Mouse (Mus musculus): ENCODE measurements around the gene Pygm. TPM values are rescaled to one million over a fixed set of nuclear protein-coding genes. Genes with fewer than 3 reads are reported as not detected.
A peak's percentile ranks its signal among the peaks of the same experiment; 100 is the strongest.

Pygm gene
- polyA plus RNA-seq, 1 experiment from 2014 or later, result 6.0 TPM

DNA sequence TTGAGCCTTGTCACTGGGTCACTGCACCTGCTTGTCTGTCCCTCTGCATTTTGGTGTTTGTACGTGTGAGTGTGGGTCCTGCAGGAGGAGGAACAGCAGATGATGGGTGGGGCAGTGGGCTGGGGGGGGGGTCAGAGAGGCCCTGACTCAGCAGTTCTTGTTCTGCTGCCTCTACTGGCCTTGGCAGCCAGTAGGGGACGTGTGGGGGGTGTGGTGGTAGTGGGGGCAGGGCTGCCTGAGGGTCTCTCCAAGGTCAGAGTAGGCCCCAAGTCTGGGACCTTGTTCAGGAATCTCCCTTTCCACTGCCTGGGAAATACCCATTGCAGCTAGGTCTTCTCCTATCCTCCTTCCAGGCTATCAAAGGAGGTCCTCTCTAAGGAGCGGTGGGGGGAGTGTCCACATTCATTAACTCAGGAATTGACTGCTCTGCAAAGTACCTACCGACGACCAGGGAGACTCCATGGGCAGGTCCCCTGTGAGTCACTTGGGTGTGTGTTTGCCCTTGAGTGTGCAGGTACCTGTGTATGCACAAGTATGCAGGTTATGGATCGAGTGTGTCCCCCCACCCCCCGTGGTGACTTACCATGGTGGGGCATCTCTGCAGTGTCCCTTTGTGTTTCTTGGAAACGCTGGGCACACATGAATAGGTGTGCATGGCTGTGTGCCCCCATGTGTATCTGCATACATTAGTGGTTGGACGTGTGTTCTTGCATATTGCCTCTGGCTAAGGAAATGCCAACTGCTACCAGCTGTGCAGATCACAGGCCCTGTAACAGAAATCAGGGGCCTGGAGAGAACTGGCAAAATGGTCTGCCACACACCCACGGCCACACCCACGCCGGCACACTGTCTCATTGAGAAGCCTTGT lies 32.9 kb downstream of the Pygm start:
- Histone ChIP-seq H3K4me2 (ENCODE audit: low read depth) (no peak overlapping the region), H3K27ac (ENCODE audit: low read depth, low read length) (peak overlapping the region; percentile 64; the same call in 1 of the 2 replicates), H3K9me3 (ENCODE audit: control insufficient read depth, low read length) (no peaks in the 10 kb centered on the region), H3K9ac (ENCODE audit: low read length) (peak overlapping the region; percentile 10; the same call in 1 of the 2 replicates), H3K36me3 (ENCODE audit: control insufficient read depth, insufficient read depth, low read length) (no peaks in the 10 kb centered on the region), H3K4me3 (ENCODE audit: low read depth, low read length) (no peak overlapping the region), H3K4me1 (ENCODE audit: control insufficient read depth, insufficient read depth, low read length) (peaks cover 25% of the 10 kb centered on the region), H3K27me3 (ENCODE audit: control insufficient read depth, insufficient read depth, low read length) (peaks cover 16% of the 10 kb centered on the region)
- WGBS, result 69% methylated on average over 12 of the region's 12 CpGs
- DNase-seq (ENCODE audit: low spot score), result no peak
- ATAC-seq (ENCODE audit: insufficient read depth, low FRiP score, low TSS enrichment), result no peak

DNA sequence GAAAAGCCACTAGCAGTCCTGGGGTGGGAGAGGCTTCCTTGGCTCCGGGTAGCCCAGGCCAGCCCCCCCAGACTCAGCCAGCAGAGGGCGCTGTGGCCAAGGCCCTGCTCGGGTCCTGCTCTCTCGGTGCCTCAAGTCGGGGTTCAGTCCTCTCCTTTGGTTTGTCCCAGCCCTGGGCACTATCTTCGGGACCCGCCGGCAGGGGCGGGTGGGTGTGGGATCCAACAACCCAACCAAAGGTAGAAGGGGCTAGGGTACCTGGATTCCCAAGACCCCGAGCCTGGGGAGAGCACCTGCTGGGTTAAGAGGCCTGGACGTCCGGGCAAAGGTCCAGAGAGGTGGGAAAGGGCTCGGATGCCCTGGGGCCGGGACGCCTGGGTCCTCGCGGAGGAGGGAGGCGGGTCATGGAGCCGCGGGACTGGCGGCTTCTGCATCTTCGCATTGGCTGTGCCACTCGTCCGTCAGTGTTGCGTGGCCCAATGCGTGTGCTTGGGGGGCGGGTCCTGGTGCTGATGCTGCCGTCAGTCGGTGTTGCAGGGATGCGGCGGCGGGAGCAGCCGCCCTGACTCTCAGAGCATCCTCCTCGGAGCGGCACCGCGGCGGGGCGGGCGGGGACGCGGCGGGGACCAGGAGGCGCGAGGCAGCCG lies 34.2 kb downstream of the Pygm start, which contains the start of gene Nrxn2:
Nrxn2 (plus strand) TSS at position 499 of the 647 bp plus-strand sequence.
- WGBS, result 0% methylated on average over 35 of the region's 46 CpGs
- Histone ChIP-seq H3K27ac (ENCODE audit: low read depth, low read length) (peak within 1 kb of the TSS; percentile 69), H3K9ac (ENCODE audit: low read length) (peak within 1 kb of the TSS; percentile 55), H3K4me3 (ENCODE audit: low read depth, low read length) (peak within 1 kb of the TSS; percentile 45), H3K4me2 (ENCODE audit: low read depth) (peak within 1 kb of the TSS; percentile 71), H3K9me3 (ENCODE audit: control insufficient read depth, low read length) (no peaks in the 10 kb centered on the region), H3K36me3 (ENCODE audit: control insufficient read depth, insufficient read depth, low read length) (no peaks in the 10 kb centered on the region), H3K27me3 (ENCODE audit: control insufficient read depth, insufficient read depth, low read length) (peaks cover 19% of the 10 kb centered on the region), H3K4me1 (ENCODE audit: control insufficient read depth, insufficient read depth, low read length) (peaks cover 25% of the 10 kb centered on the region)
- ATAC-seq (ENCODE audit: insufficient read depth, low FRiP score, low TSS enrichment) (peak; percentile 84), DNase-seq (ENCODE audit: low spot score) (peak; percentile 93)

DNA sequence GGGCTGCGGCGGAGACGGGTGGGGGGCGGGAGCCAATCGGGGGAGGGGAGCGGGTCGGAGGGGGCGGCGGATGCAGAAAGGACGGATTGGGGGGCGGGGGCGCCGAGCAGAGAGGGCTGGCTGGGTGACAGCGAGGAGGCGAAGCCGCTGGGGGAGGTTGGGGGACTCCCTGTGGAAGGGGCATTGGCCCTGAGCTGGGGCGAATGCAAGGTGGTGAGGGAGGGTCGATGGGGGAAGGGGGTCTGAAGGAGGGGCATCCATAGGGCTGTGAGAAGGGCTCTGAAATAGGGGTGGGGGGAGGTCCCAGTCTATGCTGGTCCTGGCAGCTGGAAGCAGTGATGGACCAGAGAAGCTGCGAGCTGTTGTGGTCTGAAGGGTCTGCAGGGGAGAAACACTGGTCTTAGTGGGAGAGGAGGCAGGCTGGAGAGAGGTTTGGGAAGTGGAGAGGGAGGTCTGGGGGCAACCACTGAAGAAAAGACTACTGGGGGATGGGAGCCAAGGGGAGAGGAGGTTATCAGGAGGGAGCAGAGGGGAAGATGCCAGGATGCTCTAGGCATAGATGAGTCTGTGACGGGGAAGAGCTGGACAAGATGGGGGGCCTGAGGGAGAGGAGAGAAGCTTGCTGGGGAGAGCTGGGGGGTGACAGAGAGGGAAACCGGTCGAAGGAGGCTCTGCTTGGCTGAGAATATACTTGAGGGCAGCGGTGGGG lies 34.9 kb downstream of the Pygm start:
- ATAC-seq (ENCODE audit: insufficient read depth, low FRiP score, low TSS enrichment) (0 out of 2 replicates have a peak, but pooled peaks have one; percentile 22), DNase-seq (ENCODE audit: low spot score) (no peak)
- Histone ChIP-seq H3K9me3 (ENCODE audit: control insufficient read depth, low read length) (no peaks in the 10 kb centered on the region), H3K4me2 (ENCODE audit: low read depth) (peak overlapping the region; percentile 71), H3K27ac (ENCODE audit: low read depth, low read length) (0 out of 2 replicates have a peak overlapping the region, but pooled peaks have one; percentile 34), H3K4me1 (ENCODE audit: control insufficient read depth, insufficient read depth, low read length) (peaks cover 25% of the 10 kb centered on the region), H3K4me3 (ENCODE audit: low read depth, low read length) (peak overlapping the region; percentile 45), H3K9ac (ENCODE audit: low read length) (peak overlapping the region; percentile 55), H3K36me3 (ENCODE audit: control insufficient read depth, insufficient read depth, low read length) (no peaks in the 10 kb centered on the region), H3K27me3 (ENCODE audit: control insufficient read depth, insufficient read depth, low read length) (peaks cover 21% of the 10 kb centered on the region)
- 6% methylated on average over 21 of the region's 23 CpGs for WGBS

DNA sequence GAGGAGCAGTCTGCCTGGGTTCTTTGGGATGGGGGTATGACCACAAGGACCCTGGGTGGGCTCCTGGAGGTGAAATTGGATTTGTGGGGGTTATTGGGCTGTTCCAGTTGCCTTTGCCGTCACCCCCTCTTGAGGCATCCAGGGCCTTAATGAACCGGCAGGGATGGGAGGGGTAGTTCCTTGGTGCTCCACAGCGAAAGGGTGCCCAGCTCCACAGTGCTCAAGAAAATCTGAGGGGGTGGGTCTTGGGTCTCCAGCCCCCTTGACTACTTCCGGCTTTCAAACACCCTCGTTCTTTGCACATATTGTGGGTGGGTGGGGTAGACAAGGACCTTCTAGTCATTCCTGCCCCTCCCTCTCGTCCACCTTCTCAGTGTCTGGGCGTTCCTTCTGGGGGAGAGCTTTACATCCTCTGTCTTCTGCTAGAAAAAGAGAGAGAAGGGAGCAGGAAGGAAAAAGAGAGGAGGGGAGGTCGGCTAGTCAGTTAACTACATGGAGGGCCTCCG lies 35.7 kb downstream of the Pygm start:
- ATAC-seq (ENCODE audit: insufficient read depth, low FRiP score, low TSS enrichment), result no peak
- H3K9me3 ChIP-seq (ENCODE audit: control insufficient read depth, low read length), result no peaks in the 10 kb centered on the region
- WGBS, result 57% methylated on average over 9 of the region's 9 CpGs
- H3K36me3 ChIP-seq (ENCODE audit: control insufficient read depth, insufficient read depth, low read length), result no peaks in the 10 kb centered on the region
- H3K27ac ChIP-seq (ENCODE audit: low read depth, low read length), result no peak overlapping the region
- H3K4me1 ChIP-seq (ENCODE audit: control insufficient read depth, insufficient read depth, low read length), result peaks cover 25% of the 10 kb centered on the region
- no peak overlapping the region for H3K9ac ChIP-seq (ENCODE audit: low read length)
- DNase-seq (ENCODE audit: low spot score), result no peak
- peaks cover 21% of the 10 kb centered on the region for H3K27me3 ChIP-seq (ENCODE audit: control insufficient read depth, insufficient read depth, low read length)
- H3K4me2 ChIP-seq (ENCODE audit: low read depth), result peak overlapping the region; percentile 71
- peak overlapping the region; percentile 45 for H3K4me3 ChIP-seq (ENCODE audit: low read depth, low read length)

DNA sequence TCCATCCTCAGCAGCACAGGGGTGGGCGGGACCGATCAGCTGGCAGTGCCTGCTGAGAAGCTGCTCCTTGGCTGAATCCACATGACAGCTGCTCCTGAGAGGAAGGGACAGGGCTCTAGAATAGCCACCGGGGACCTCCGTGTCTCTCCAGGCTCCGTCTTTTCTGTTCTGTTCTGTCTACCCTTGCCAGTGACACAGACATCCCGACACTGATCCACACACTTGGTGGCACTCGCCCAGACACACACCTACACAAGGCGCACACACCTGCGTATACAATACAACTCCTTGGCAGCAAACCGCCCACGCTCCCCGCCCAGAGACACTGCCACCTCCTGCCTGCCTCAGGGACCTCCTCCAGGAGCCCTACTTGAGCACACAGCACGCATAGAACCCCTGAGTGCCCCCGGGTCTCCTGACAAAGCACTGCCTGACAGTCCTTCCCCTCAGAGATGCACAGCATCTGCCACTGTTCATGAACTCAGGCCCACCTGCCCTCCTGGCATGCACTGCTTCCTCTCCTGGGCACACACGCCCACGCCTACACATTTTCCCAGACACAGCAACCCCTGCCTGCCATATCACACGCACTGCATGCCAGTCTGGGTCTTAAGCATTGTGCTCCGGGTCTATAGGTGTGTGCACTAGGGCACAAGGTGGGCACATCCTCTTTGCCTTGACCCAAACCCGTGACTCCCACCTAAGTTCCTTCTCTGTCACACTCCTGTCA lies 36.4 kb downstream of the Pygm start:
- no peak overlapping the region for H3K27ac ChIP-seq (ENCODE audit: low read depth, low read length)
- peaks cover 18% of the 10 kb centered on the region for H3K4me1 ChIP-seq (ENCODE audit: control insufficient read depth, insufficient read depth, low read length)
- H3K4me2 ChIP-seq (ENCODE audit: low read depth), result no peak overlapping the region
- no peak overlapping the region for H3K9ac ChIP-seq (ENCODE audit: low read length)
- H3K36me3 ChIP-seq (ENCODE audit: control insufficient read depth, insufficient read depth, low read length), result no peaks in the 10 kb centered on the region
- H3K4me3 ChIP-seq (ENCODE audit: low read depth, low read length), result peak overlapping the region; percentile 45; the same call in 1 of the 2 replicates
- 53% methylated on average over 19 of the region's 19 CpGs for WGBS
- peaks cover 21% of the 10 kb centered on the region for H3K27me3 ChIP-seq (ENCODE audit: control insufficient read depth, insufficient read depth, low read length)
- DNase-seq (ENCODE audit: low spot score) (no peak), ATAC-seq (ENCODE audit: insufficient read depth, low FRiP score, low TSS enrichment) (no peak)
- no peaks in the 10 kb centered on the region for H3K9me3 ChIP-seq (ENCODE audit: control insufficient read depth, low read length)

DNA sequence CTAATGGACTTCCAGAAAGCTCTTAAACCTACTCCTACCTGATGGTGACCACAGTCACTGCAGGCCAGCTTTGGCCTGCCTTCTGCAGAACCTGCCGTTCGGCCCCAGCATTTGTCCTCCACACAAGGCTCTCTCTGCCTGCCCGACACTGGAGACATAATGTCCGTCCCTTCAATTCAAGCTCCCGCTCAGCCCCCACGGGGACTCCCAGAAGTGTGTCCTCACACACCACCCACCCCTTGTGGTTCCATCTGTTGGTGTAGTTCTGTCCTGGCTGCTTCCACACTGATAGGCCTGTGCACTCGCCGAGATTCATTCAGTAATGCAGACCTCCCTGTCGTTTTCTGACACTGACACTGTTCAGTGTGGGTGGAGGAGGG lies 37.0 kb downstream of the Pygm start:
- no peak overlapping the region for H3K4me3 ChIP-seq (ENCODE audit: low read depth, low read length)
- H3K4me2 ChIP-seq (ENCODE audit: low read depth), result no peak overlapping the region
- WGBS, result 79% methylated on average over 9 of the region's 9 CpGs
- peaks cover 13% of the 10 kb centered on the region for H3K4me1 ChIP-seq (ENCODE audit: control insufficient read depth, insufficient read depth, low read length)
- H3K9me3 ChIP-seq (ENCODE audit: control insufficient read depth, low read length), result no peaks in the 10 kb centered on the region
- H3K27me3 ChIP-seq (ENCODE audit: control insufficient read depth, insufficient read depth, low read length), result peaks cover 27% of the 10 kb centered on the region
- DNase-seq (ENCODE audit: low spot score), result no peak
- no peak overlapping the region for H3K27ac ChIP-seq (ENCODE audit: low read depth, low read length)
- no peak overlapping the region for H3K9ac ChIP-seq (ENCODE audit: low read length)
- H3K36me3 ChIP-seq (ENCODE audit: control insufficient read depth, insufficient read depth, low read length), result no peaks in the 10 kb centered on the region
- ATAC-seq (ENCODE audit: insufficient read depth, low FRiP score, low TSS enrichment), result no peak

DNA sequence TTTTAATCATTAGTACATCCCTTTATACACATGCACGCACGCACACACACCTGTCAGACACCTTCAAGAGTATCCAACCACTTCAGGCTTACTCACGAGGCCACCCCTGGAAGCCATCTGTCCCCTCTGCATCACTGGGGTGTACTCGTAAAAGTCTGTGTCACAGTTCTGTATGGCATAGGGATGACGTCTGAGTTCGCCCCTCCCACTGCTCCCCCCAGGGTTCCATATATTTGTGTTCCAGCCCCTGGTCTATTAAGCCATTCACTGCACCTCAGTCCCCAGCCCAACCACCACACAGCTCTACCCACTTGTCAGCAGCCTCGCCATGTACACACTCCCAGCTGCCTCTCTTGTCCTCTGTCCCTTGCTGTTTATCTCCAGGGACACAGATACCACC lies 37.8 kb downstream of the Pygm start:
- H3K4me3 ChIP-seq (ENCODE audit: low read depth, low read length), result no peak overlapping the region
- no peak overlapping the region for H3K9ac ChIP-seq (ENCODE audit: low read length)
- H3K4me2 ChIP-seq (ENCODE audit: low read depth), result no peak overlapping the region
- H3K9me3 ChIP-seq (ENCODE audit: control insufficient read depth, low read length), result no peaks in the 10 kb centered on the region
- DNase-seq (ENCODE audit: low spot score) (no peak), ATAC-seq (ENCODE audit: insufficient read depth, low FRiP score, low TSS enrichment) (no peak)
- peaks cover 5% of the 10 kb centered on the region for H3K4me1 ChIP-seq (ENCODE audit: control insufficient read depth, insufficient read depth, low read length)
- H3K36me3 ChIP-seq (ENCODE audit: control insufficient read depth, insufficient read depth, low read length), result no peaks in the 10 kb centered on the region
- H3K27ac ChIP-seq (ENCODE audit: low read depth, low read length), result no peak overlapping the region
- H3K27me3 ChIP-seq (ENCODE audit: control insufficient read depth, insufficient read depth, low read length), result peaks cover 35% of the 10 kb centered on the region
- WGBS, result 72% methylated on average over 7 of the region's 7 CpGs

DNA sequence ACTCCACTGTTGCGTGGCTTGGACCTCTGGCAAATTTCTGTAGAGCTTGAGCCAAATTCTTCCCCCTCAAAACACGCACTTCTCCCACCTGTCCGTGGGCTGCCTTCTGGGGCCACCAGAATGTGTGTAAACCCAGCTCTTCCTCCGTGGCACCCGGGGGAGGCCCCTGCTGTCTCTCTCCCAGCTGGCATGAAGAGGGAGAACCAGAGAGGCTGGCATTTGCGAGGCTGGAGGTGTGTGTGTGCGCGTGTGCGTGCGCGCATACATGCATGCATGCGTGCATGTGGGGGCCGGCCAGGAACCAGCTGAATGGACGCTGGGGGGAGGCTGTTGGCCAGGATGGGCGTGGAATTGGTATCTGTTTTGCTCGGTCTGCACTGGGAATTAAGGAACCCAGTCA lies 39.0 kb downstream of the Pygm start:
- Histone ChIP-seq H3K27me3 (ENCODE audit: control insufficient read depth, insufficient read depth, low read length) (peaks cover 47% of the 10 kb centered on the region), H3K9ac (ENCODE audit: low read length) (no peak overlapping the region), H3K4me3 (ENCODE audit: low read depth, low read length) (no peak overlapping the region), H3K4me1 (ENCODE audit: control insufficient read depth, insufficient read depth, low read length) (peaks cover 2% of the 10 kb centered on the region), H3K9me3 (ENCODE audit: control insufficient read depth, low read length) (no peaks in the 10 kb centered on the region), H3K27ac (ENCODE audit: low read depth, low read length) (no peak overlapping the region), H3K4me2 (ENCODE audit: low read depth) (no peak overlapping the region), H3K36me3 (ENCODE audit: control insufficient read depth, insufficient read depth, low read length) (no peaks in the 10 kb centered on the region)
- DNase-seq (ENCODE audit: low spot score) (no peak), ATAC-seq (ENCODE audit: insufficient read depth, low FRiP score, low TSS enrichment) (no peak)
- 92% methylated on average over 16 of the region's 16 CpGs for WGBS

All from neural tube, embryonic 11.5 days (tissue).